9 mouse cellular contexts compared by ENCODE assay signal in the genomic region with DNA sequence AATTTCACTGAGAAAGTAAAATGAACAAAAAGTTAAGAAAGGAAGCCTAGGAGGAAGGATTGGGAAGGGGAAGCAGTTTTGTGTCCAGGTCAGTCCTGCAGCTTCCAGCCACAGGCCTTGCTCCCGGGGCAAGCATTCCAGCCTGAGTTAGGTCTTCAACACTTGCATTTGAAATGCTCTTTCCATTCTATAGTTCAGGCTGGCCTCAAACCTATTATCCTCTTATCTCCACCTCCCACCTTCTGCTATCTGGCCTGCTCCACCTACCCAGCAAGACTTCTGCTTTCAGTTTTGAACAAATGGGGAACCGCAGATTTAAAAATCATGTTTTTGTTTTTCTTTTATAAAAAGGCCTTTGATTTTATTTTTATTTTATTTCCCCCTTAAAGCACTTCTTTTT. TPM values are rescaled to one million over a fixed set of nuclear protein-coding genes. Genes with fewer than 3 reads are reported as not detected.
A peak's percentile ranks its signal among the peaks of the same experiment; 100 is the strongest.
DNase-seq lines count a peak whose midpoint lies in the region; ATAC-seq and TF ChIP-seq lines count a peak whose summit lies in the region.
"Had no signal": no experiment of that assay in that cellular context is flagged by ENCODE, and none has a peak within 500 bp of the region (broad histone marks: within the 10 kb centered on the region; RNA-seq: fewer than 3 reads in every experiment).

No protein-coding gene starts in this region.

- H3K4me2 ChIP-seq in heart, postnatal 0 days (ENCODE audit: low read depth, low read length) = peak overlapping the region; percentile 17; the same call in 1 of the 2 replicates

- WGBS in heart, postnatal 0 days = 31% methylated on average over 2 of the region's 2 CpGs
- WGBS in macrophage (ENCODE audit: missing documents) = 0% methylated on average over 2 of the region's 2 CpGs

- H3K9me3 ChIP-seq in heart, postnatal 0 days (replicated peaks; ENCODE audit: control insufficient read depth, low read length) = no peaks in the 10 kb centered on the region

- TF ChIP-seq CTCF in heart, postnatal 0 days (IDR thresholded peaks at IDR 0.05; ENCODE audit: low read depth) = no peak

- intact Hi-C loops in heart, postnatal 25 days (cut with DNase I) = no loop called here

- H3K9ac ChIP-seq in heart, postnatal 0 days (replicated peaks; ENCODE audit: low read depth, low read length) = no peak overlapping the region

- H3K27ac ChIP-seq in heart, postnatal 0 days (ENCODE audit: low read depth) = peak overlapping the region; percentile 63
- H3K27ac ChIP-seq in brown adipose tissue, adult 24 weeks (replicated peaks; ENCODE audit: low read depth, low read length) = peak overlapping the region; percentile 42; the same call in 1 of the 2 replicates
- H3K27ac ChIP-seq in macrophage = peak overlapping the region; percentile 14

- no peaks in the 10 kb centered on the region for H3K36me3 ChIP-seq in heart, postnatal 0 days (replicated peaks; ENCODE audit: control insufficient read depth, insufficient read depth, low read length)
- peaks cover 10% of the 10 kb centered on the region; the same call in 1 of the 2 replicates for H3K36me3 ChIP-seq in macrophage (ENCODE audit: inconsistent target)

- H3K4me1 ChIP-seq in heart, postnatal 0 days (ENCODE audit: control insufficient read depth, insufficient read depth) = peaks cover 43% of the 10 kb centered on the region
- H3K4me1 ChIP-seq in brown adipose tissue, adult 24 weeks (ENCODE audit: control insufficient read depth, insufficient read depth, insufficient read length, low read length) = peaks cover 27% of the 10 kb centered on the region

- H3K79me2 ChIP-seq in macrophage (ENCODE audit: inconsistent target) = peaks cover 100% of the 10 kb centered on the region

- ATAC-seq in heart, postnatal 0 days (ENCODE audit: insufficient read depth, low read depth) = no peak
- peak; percentile 62 for ATAC-seq in CD4-positive, CD25-positive, alpha-beta regulatory T cell, adult 4 months

- H3K4me3 ChIP-seq in heart, postnatal 0 days (ENCODE audit: low read depth, low read length) = no peak overlapping the region
- H3K4me3 ChIP-seq in brown adipose tissue, adult 24 weeks (ENCODE audit: insufficient read depth, low read depth, low read length) = no peak overlapping the region
- H3K4me3 ChIP-seq in macrophage (ENCODE audit: inconsistent target) = no peak overlapping the region

- no peaks in the 10 kb centered on the region for H3K27me3 ChIP-seq in heart, postnatal 0 days (ENCODE audit: control insufficient read depth, insufficient read depth, low read length)

- no peak for DNase-seq in heart, postnatal 0 days (ENCODE audit: low spot score)
- DNase-seq in heart, postnatal 25 days (ENCODE audit: low spot score) = no peak
- no peak for DNase-seq in thymus, postnatal 25 days
- DNase-seq in ovary, postnatal 36 days (ENCODE audit: low spot score) = no peak
- DNase-seq in kidney, adult 11 months = no peak
- DNase-seq: right cerebral cortex, postnatal 4 days had no signal

- TF ChIP-seq EP300 in heart, postnatal 0 days (IDR thresholded peaks at IDR 0.05; ENCODE audit: low read depth) = no peak

RNA-seq across cellular contexts. Expression of a gene that starts 19.7 kb away (rescaled TPM):
- 17.7 and 48.7 TPM in 2 replicates for total RNA-seq in heart, postnatal 0 days (2014; rRNA removed; ENCODE audit: low replicate concordance)
- 5.8 and 6.2 TPM in 2 replicates for polyA plus RNA-seq in heart, postnatal 0 days (2015; fragmentation: Nextera tagmentation; extraction: Ambion mirVana)
- total RNA-seq in heart, postnatal 25 days (2021) = 10 to 100 TPM; 23.8 to 29.6 TPM
- 10 to 100 TPM; 78.6 to 87.5 TPM for polyA plus RNA-seq in CD4-positive, CD25-positive, alpha-beta regulatory T cell, adult 4 months (2017; shearing (Covaris generic))
- polyA plus RNA-seq in brown adipose tissue, adult 24 weeks (2012; ENCODE audit: insufficient read depth, insufficient read length, missing spikeins) = 7.8 and 10.1 TPM in 2 replicates
- 100 to 1,000 TPM in 23 of 26 experiments, 10 to 100 TPM in 3; 62.1 to 293 (median 204) TPM for total RNA-seq in macrophage (2018; cell fraction: chromatin; rRNA removed)
- total RNA-seq in macrophage (2018; cell fraction: cytosol; rRNA removed) = 100 to 1,000 TPM in 3 of 26 experiments, 10 to 100 TPM in 23; 52.7 to 107 (median 91.0) TPM
- 100 to 1,000 TPM in 21 of 26 experiments, 10 to 100 TPM in 5; 76.5 to 218 (median 154) TPM for total RNA-seq in macrophage (2018; cell fraction: nucleus; rRNA removed)
- 48.3 to 71.1 TPM (median 65.0 TPM) in 3 replicates for polyA plus RNA-seq in macrophage (2018)
